Comparison of ENCODE assay signal across 8 mouse cellular contexts in genomic region chr11:104278222-104278621, GRCm38 (mm10). TPM values are rescaled to one million over a fixed set of nuclear protein-coding genes. Genes with fewer than 3 reads are reported as not detected.
A peak's percentile ranks its signal among the peaks of the same experiment; 100 is the strongest.
DNase-seq lines count a peak whose midpoint lies in the region; ATAC-seq and TF ChIP-seq lines count a peak whose summit lies in the region.

No protein-coding gene starts in this region.

- peak overlapping the region; percentile 13; the same call in 1 of the 2 replicates for H3K4me2 ChIP-seq in hindbrain, embryonic 12.5 days (replicated peaks)
- H3K4me2 ChIP-seq in limb, embryonic 14.5 days (replicated peaks; ENCODE audit: low read depth, low read length, severe bottlenecking), result peak overlapping the region; percentile 29; the same call in 1 of the 2 replicates
- H3K4me2 ChIP-seq in neural tube, embryonic 11.5 days (ENCODE audit: low read depth), result no peak overlapping the region

- H3K4me1 ChIP-seq in hindbrain, embryonic 12.5 days, result peaks cover 4% of the 10 kb centered on the region; the same call in 1 of the 2 replicates
- no peaks in the 10 kb centered on the region for H3K4me1 ChIP-seq in limb, embryonic 14.5 days (ENCODE audit: control insufficient read depth, insufficient read depth, low read length)
- H3K4me1 ChIP-seq in neural tube, embryonic 11.5 days (ENCODE audit: control insufficient read depth, insufficient read depth, low read length), result peaks cover 4% of the 10 kb centered on the region; the same call in 1 of the 2 replicates

- no peak for ATAC-seq in hindbrain, embryonic 12.5 days (ENCODE audit: low FRiP score)
- ATAC-seq in limb, embryonic 14.5 days (ENCODE audit: low FRiP score, low read depth), result no peak
- no peak for ATAC-seq in neural tube, embryonic 11.5 days (ENCODE audit: insufficient read depth, low FRiP score, low TSS enrichment)

- H3K9ac ChIP-seq in hindbrain, embryonic 12.5 days, result no peak overlapping the region
- H3K9ac ChIP-seq in limb, embryonic 14.5 days (ENCODE audit: low read depth, low read length, severe bottlenecking), result no peak overlapping the region
- no peak overlapping the region for H3K9ac ChIP-seq in neural tube, embryonic 11.5 days (ENCODE audit: low read length)

- 6% methylated on average over 20 of the region's 20 CpGs for WGBS in hindbrain, embryonic 12.5 days
- 6% methylated on average over 19 of the region's 20 CpGs for WGBS in limb, embryonic 14.5 days
- 5% methylated on average over 20 of the region's 20 CpGs for WGBS in neural tube, embryonic 11.5 days

- peak; percentile 72 for DNase-seq in right cerebral cortex, adult 18-20 months
- DNase-seq in right cerebral cortex, postnatal 36 days (ENCODE audit: low spot score in 2 of 2), result no peak
- DNase-seq in c-Kit-positive CD71-negative TER-119-negative erythroid progenitor cells, embryonic 14.5 days (ENCODE audit: low read depth), result peak; percentile 56
- peak; percentile 10 for DNase-seq in fibroblast of lung, adult 2 months (ENCODE audit: low read depth)
- peak; percentile 29 for DNase-seq in limb, embryonic 14.5 days (ENCODE audit: low spot score)
- peak; percentile 72 for DNase-seq in neural tube, embryonic 11.5 days (ENCODE audit: low spot score)
- no peak for DNase-seq in T-cell, adult 2 months (ENCODE audit: low spot score)

- no peaks in the 10 kb centered on the region for H3K27me3 ChIP-seq in hindbrain, embryonic 12.5 days
- H3K27me3 ChIP-seq in limb, embryonic 14.5 days (ENCODE audit: control insufficient read depth, insufficient read depth, low read length), result no peaks in the 10 kb centered on the region
- H3K27me3 ChIP-seq in neural tube, embryonic 11.5 days (ENCODE audit: control insufficient read depth, insufficient read depth, low read length), result no peaks in the 10 kb centered on the region

- peaks cover 11% of the 10 kb centered on the region for H3K36me3 ChIP-seq in hindbrain, embryonic 12.5 days
- no peaks in the 10 kb centered on the region for H3K36me3 ChIP-seq in limb, embryonic 14.5 days (ENCODE audit: control insufficient read depth, insufficient read depth, low read length)
- H3K36me3 ChIP-seq in neural tube, embryonic 11.5 days (ENCODE audit: control insufficient read depth, insufficient read depth, low read length), result no peaks in the 10 kb centered on the region

- H3K9me3 ChIP-seq in hindbrain, embryonic 12.5 days (replicated peaks), result no peaks in the 10 kb centered on the region
- no peaks in the 10 kb centered on the region for H3K9me3 ChIP-seq in limb, embryonic 14.5 days (ENCODE audit: control insufficient read depth, low read length)
- no peaks in the 10 kb centered on the region for H3K9me3 ChIP-seq in neural tube, embryonic 11.5 days (ENCODE audit: control insufficient read depth, low read length)

- no peak overlapping the region for H3K4me3 ChIP-seq in hindbrain, embryonic 12.5 days
- 0 out of 2 replicates have a peak overlapping the region, but pooled peaks have one; percentile 5 for H3K4me3 ChIP-seq in limb, embryonic 14.5 days (replicated peaks; ENCODE audit: low read length)
- H3K4me3 ChIP-seq in neural tube, embryonic 11.5 days (ENCODE audit: low read depth, low read length), result no peak overlapping the region

- no peak overlapping the region for H3K27ac ChIP-seq in hindbrain, embryonic 12.5 days
- H3K27ac ChIP-seq in limb, embryonic 14.5 days (replicated peaks; ENCODE audit: low read depth, low read length), result no peak overlapping the region
- no peak overlapping the region for H3K27ac ChIP-seq in neural tube, embryonic 11.5 days (ENCODE audit: low read depth, low read length)

- TF ChIP-seq POLR2A in limb, embryonic 14.5 days (IDR thresholded peaks at IDR 0.05; ENCODE audit: borderline replicate concordance, extremely low read depth, insufficient read depth, insufficient read length), result no peak

RNA-seq across cellular contexts. Expression of gene Mapt, which starts 47.0 kb away (rescaled TPM):
- polyA plus RNA-seq in hindbrain, embryonic 12.5 days (2016; fragmentation: Nextera tagmentation; extraction: Ambion mirVana), result 235 and 248 TPM in 2 replicates
- 2.2 and 2.6 TPM in 2 replicates for polyA plus RNA-seq in limb, embryonic 14.5 days (2012; rRNA removed)
- 1.8 and 2.2 TPM in 2 replicates for polyA plus RNA-seq in limb, embryonic 14.5 days (2014; fragmentation: Nextera tagmentation; extraction: Ambion mirVana)
- 107 and 121 TPM in 2 replicates for polyA plus RNA-seq in neural tube, embryonic 11.5 days (2014; fragmentation: Nextera tagmentation; extraction: Ambion mirVana)

Comparison
In these comparisons a context has a peak if more than half of its experiments do, and no peak if none do; other contexts are left out.
1. DNase-seq: peak in right cerebral cortex, adult 18-20 months (single experiment), c-Kit-positive CD71-negative TER-119-negative erythroid progenitor cells, embryonic 14.5 days (single experiment), fibroblast of lung, adult 2 months (single experiment), limb, embryonic 14.5 days (single experiment) and neural tube, embryonic 11.5 days (single experiment); none in right cerebral cortex, postnatal 36 days (0 of 2) and T-cell, adult 2 months (single experiment).
2. RNA of gene Mapt, which starts 47.0 kb away (polyA plus RNA-seq): 235 to 248 TPM in hindbrain, embryonic 12.5 days and 107 to 121 TPM in neural tube, embryonic 11.5 days; 1.8 to 2.6 TPM in limb, embryonic 14.5 days; every median in the first group is over 10 times any median in the second.